Mouse (Mus musculus) CH12F3 (cell line): Measurements from ENCODE around the gene Cep112.
"Not testable (repeated sequence)": the region's sequence is repeated elsewhere in the genome, so short reads cannot be mapped to it uniquely, and the experiment has no call there.

ENCODE experiments used
- in situ Hi-C: fragments of 300-500 bp; cut with MboI; formaldehyde crosslinking; loops from 2 replicates; pipeline ENCODE4 v1.14.3; 2020; ENCODE audit warnings: low sequenced_read_pairs

The Cep112 gene

DNA sequence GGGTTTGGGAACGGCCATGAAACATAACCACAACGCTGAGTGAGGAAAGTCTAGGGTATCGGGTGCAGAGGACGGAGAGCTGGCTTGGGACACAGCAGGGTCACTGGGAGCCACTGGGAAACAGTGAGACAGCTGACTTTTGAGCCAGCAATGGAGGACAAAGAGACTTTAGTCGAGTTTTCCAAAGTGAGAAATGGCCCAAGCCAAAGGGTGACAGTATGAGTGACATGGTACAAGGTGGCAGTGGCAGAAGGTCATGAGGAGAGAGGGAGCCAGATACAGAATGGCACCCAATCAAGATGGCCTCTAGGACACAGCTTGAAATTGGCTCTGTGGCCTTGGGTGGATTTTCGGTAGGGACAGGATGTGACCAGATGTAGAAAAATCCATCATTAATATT is 433.9 kb downstream of the Cep112 start:
- in situ Hi-C loops, result no loop called here

DNA sequence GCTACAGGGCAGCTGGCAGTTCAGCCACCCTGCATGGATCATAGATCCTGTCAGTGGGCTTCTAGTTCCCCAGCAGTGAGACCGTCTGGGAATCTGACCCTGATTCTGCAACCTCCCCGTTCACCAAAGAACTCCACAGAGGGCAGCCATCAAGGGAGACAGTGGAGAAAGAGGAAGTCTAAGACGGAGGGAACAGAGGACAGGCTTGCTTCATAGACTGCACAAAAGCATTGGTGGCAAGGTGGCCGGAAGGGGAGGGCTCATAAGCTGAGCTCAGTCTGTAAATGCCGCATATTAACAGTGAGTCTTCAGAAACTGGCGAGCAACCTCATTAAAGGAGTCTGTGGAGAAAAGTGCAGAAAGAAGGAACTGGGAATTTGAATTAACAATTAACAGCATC is 437.4 kb downstream of the Cep112 start:
- in situ Hi-C loops, result no loop called here

DNA sequence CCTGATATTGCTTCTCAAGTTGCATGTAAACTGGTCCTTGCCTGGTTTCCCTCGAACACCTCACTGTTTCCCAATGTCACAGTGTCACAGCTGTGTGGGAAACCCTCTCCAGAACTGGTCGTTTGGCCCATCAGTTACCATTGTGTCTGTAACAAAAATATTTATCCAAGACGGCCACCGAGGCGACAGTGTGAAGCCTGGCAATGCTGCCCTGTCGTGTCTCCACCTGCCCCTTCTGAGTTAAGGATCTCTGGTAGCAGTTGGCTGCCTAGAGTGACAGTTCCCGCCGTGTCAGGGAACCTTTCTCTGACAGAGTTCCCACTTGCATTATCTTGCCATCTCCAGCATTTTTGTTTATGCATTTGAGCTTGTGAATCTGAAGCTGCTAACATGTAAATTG is 440.8 kb downstream of the Cep112 start:
- in situ Hi-C loops, result no loop called here

DNA sequence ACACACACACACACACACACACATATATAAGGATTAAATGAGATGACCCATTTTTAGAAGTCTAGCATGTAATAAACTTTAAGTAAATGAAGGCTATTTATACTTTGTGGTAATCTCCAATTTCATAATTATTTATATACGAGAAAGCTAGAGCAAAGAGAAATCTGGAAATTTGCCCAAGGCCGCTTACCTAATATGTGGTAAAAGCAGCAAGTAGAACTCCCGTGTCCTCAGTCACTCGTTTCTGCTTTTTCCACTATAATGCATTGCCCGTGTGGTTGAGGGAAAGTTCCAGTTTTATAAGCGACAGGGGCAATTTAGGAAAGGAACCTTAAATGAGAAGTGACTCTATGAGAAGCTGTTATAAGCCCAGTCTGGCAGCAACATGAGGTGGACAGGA is 442.5 kb downstream of the Cep112 start:
- in situ Hi-C loops, result no loop called here

DNA sequence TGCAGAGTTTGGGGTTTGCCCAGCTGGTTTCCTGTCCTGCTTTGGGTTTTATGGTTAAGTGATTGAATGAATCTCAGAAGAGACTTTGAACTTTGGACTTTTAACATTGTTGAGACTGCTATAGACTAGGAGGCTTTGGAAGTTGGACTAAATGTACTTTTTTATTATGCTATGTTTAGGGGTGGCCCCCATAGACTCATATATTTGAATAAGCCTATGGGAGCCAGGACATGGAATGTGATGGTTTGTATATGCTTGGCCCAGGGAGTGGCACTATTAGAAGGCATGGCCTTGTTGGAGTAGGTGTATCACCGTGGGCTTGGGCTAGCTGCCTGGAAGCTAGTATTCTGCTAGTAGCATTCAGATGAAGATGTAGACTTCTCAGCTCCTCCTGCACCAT is 446.3 kb downstream of the Cep112 start:
- in situ Hi-C loops, result not testable (repeated sequence)

DNA sequence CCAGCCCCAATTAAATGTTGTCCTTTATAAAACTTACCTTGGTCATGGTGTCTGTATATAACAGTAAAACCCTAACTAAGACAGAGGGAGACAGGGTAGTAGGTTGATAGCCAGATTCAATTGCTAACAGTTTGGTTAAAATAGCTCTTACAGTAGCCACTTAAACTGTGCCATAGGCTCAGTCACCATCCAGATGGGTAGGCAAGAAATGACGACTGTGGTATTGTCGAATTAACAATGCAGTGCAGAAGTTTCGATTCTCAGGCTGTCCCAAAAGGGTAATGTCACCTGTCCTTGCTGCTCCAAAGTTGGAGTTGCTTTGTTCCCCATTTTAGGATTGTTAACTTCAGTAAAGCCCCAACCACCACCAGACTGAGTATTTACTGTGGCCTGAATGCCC is 446.8 kb downstream of the Cep112 start:
- in situ Hi-C loops, result no loop called here

DNA sequence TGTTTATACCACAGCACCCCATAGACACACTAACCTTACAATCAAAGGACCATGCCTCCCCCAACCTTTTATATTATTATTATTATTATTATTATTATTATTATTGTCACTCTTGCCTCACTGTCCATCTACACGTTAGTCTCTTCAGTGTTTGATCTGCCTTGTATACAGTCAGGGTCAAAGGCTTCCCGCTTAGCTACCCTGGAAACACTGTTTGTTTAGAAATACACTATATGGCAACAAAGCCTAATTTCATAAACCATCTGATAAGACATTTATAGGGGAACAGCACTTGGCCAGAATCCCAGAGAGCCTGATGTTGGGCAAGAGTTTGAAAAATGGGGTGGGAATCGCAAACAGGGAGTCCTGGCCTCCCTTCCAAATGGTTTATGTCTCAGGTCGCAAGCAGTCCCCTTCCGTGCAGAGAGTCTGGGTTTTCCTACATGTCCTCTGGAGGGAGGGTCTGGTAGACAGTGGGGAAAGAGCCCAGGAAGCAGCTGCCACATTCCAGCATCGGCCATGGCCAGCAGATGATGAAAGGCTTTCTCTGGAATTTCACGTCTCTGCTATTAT is 451.7 kb downstream of the Cep112 start:
- in situ Hi-C loops, result no loop called here

DNA sequence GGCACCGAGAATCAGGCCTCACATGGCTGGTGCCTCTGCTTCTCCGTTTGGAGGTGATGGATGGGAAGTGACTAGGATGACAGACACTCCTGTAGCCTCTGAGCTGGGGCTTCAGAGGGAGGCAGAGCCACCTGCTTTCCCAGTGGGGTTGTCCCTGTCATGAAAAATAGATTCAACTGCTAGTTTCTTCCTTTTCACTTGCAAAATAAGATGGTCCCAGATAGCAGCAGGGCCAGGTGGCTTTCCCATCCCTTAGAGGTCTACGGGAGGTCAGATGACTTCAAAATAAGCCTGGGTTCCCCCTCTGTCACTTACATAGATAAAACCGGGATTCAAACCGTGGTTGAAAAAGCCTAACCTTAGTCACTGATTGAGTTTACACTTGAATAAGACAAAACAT is 452.5 kb downstream of the Cep112 start:
- in situ Hi-C loops, result no loop called here

DNA sequence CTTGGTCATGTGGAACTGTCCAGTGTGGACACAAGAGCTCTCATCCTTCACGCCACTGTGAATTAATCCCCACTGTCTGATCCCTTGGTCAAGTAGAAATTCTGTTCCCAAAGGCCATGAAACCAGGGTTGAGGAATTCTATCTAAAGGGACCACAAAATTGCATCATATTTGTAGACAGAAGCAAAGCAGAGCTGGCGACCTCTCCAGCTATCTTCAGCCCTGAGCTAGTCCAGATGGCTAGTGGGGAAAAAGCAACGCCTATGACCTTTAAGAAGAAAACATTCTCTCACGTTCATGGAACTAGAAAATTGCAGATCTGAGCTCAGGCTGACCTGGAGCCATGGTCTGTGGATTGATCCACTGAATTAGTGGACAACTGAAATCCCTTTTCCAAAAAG is 455.6 kb downstream of the Cep112 start:
- in situ Hi-C loops, result no loop called here

DNA sequence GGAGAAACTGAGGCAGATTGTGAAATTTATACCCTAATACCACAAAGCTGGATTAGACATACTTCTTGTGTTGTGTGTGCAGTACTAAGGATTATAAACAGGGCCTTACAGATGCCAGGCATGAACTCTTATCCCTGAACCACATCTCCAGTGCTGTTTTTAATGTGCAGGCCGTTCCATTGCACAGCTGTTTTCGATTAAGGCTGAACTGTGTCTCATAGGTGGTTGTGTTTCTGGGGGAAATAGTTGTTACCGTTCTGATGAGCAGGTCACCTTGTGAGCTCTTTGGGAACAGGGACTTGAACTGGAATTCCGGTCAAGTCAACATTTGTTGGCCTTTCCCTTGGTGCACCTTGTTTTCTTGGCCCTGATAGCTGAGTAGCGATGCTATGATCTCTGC is 456.7 kb downstream of the Cep112 start:
- in situ Hi-C loops, result no loop called here

DNA sequence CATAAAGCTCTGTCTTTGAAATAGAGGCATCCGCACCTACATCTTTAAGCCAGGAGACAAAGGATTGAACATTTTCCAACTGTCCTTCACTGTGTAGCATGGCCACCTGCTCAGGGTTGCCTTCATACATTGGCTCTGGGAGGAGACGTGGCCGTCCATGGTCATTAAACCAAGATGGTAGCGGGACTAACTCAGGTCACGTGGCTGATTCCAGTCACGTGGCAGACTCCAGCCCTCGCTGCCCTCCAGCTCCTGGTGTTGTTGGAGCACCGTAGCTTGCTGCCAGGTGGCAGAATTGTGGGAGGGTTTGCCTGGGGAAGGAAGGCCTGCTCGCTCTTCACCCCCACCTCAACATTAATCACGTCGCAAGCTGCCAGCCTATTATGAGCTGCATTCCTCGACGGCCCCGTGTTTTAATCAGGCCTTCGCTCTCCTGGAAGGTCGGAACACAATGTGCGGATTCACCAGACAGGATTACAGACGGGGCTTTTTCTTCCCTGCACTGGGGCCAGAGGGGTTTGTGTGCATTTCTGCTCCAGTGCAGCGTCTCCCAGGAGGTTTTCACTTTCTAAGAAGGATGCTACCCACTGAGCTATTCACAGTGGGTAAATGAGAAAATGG is 460.4 kb downstream of the Cep112 start:
- in situ Hi-C loops, result no loop called here

DNA sequence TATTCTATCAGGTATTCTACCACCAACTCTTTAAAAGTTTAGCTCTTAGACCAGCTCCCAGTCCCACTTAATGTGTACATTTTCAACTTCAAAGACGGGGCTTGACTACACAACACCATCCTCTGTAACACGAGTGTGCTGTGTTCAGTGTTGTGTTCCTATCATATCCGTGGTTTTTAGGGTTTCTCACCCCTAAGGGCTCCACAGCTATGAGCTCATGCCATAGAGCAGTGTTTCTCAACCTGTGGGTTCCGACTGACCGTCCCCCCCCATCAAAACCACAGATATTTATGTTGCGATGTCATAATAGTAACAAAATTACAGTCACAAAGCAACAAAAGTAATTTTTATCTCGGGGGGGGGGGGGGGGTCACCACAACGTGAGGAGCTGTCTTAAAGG is 461.1 kb downstream of the Cep112 start:
- in situ Hi-C loops, result no loop called here

DNA sequence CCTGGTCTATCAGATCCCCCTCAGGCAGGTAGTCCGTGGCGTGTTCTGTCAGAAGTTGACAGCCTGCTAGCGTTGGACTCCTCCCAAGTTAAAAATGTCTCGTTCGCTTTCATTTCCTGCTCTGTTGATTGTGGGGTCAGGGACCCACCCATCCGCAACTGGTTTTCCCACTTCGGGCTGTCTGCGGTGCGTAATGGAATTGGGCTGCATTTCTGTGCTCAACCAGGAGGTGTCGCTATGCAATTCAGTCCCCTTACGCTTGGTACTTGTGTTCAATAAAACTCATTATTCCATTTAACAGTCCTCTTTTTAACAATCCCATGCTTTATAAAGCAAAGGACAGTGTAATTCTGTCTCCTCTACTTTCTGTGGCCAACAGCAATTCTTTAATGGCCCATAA is 464.1 kb downstream of the Cep112 start:
- in situ Hi-C loops, result no loop called here

DNA sequence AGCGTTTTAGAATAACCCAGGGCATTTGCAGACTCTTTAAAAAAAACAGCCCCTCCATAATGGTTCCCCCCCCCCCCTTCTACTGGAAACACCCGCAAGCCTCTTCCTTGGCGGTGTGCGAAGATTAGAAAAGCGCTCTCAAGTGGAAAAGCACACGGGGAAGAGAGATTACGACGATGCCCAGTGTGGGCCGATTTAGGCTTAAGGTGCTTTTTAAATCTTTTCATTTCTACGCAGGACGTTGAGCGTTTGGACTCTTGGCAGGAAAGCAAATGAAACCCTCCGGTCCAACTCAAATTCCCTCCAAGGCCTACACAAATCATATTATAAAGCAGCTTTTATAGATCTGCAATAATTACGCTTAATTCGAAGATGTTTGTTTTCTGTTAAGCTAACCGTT is 465.6 kb downstream of the Cep112 start:
- in situ Hi-C loops, result no loop called here

DNA sequence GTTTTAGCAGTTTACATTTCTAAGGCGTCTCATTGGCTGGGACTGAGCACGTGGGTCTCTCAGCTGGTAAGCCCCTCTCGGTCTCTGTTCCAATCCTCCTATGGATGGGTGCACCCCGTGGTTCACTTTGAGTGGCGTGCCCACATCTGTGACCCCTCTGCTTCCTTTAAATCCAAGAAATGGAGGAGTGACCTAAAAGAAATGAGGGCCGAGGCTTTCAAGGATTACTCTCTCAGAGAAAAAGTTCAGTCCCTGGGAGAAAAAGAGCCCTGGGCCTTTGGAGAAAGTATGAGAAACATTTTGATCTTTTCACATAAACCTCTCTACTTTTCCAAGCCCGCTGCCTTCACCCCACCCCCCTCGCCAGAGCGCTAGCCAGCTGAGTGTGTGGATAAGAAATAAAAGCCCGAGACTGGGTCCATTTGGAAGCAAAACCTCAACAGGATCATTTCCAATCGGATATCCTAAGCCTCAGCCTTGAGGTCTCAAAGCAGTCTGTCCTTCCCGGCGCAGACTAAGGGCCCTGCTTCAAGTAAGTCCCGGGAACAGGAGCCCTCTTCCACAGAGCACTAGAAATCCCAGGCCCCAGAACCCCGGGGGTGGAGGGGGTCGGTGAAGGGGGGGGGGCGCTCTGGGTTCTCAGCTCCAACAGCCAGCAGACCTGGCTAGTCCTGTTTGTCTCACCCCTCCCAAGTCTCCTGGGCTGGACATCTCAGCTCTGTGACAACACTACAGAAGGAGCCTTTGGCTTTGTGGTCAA is 466.3 kb downstream of the Cep112 start:
- in situ Hi-C loops, result no loop called here

DNA sequence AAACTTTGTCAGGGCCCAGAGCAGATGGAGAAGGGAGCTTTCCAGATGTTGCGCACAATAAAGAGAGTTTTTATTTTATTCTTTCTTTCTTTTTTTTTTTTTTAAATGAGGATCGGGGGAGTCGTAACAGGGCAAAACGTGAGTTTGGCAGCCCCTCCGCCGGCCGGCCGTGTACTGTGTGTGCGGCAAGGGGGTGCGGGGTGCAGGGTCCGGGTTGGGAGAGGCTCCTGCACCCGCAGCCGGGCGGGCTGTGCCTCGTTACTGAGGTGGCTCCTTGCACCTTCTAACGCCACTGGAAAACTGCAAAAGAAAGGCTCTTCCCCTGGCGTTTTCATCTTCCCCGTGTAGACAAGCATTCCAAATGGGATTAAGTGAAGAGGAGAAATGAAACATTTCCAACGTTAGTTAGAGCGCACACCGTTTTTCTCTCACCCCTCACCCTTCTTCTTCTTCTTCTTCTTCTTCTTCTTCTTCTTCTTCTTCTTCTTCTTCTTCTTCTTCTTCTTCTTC is 466.9 kb downstream of the Cep112 start:
- in situ Hi-C loops, result no loop called here

DNA sequence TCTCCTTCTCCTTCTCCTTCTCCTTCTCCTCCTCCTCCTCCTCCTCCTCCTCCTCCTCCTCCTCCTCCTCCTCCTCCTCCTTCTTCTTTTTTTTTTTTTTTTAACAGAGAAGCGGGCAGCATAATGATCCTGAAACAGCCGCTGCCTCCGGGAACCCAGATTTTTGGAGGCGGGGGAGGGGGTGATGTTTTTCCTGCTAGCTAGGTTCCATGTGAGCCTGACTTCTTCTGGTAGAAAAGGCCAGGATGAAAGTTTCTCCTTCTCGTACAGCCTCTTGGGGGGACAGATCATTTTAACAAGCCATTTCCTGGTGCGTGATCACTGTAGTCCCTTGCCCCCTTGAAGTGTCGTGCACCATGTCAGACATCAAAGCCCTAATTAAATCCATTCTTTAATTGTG is 467.4 kb downstream of the Cep112 start:
- in situ Hi-C loops, result no loop called here

DNA sequence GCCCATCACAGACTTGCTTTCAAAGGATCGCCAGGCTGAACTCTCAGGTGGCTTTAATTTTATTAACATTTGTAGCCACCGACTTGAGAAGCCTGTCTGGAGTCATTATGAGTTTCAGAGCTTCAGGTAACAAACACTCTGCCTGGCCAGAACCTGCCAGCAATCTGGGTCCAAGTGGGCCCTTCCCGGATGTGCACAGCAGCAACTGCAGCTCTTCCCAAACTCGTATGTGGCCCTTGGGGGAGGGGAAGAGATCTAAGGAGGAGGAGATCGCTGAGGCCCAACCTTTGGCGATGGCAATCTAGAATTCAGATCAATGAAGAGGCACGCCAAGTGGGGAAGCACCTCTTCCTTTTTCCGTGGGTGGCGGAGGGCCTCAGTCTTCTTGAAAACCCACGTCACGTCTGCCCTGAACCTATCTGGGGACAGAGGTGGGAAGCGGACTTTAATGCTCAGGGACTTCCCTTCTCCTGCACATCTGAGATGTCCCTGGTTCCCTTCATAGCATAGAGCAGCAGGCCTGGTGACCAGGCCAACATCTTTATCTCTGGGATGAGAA is 468.3 kb downstream of the Cep112 start:
- in situ Hi-C loops, result no loop called here

DNA sequence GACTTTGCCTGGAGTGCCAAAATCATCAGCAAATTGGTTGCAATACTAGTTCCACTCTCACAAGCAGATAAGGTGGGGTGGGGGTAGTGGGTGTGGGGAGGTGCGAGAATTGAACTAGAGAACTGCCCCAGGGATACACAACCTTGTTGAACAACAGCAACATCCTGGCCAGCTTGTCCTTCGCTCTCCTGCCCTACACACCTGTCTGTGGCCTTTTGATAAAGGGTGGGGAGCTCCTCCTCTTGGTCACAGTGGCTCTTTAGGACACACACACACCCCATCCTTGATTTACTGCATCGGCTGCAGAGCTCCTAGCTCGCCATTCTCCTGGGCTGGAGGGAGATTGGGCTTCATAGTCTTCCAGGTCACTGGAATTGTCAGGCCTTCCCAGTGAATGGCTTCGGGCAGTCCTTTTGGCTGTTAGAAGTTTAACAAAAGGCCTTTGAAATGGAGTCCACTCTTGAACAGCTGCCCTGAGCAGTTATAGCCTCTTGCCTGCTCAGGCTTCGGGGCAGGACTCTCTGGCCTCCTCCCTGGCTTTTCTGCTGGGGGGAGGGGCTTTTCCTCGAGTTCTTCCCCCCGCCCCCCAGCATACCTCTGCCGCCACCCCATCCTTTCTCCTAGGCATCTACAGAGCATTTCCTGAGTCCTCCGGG is 469.0 kb downstream of the Cep112 start:
- in situ Hi-C loops, result no loop called here

DNA sequence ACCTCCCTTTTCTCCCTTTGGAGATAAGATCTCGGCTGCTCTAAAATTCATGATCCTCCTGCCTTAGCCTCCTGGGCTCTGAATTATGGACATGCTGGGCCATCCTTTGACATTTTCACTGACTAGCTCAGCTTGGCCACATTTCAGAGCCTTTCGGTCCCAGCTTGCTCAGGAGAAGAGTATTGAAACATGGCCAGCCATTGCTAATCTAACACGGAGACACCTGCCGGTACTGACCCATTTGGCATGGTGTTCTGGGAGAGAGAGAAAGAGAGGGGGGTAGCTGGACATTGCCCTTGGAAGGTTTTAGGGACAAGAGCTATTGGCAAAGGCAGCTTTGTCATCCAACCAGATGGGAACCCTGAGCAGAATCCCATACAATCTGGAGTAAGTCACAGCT is 472.0 kb downstream of the Cep112 start:
- in situ Hi-C loops, result no loop called here

DNA sequence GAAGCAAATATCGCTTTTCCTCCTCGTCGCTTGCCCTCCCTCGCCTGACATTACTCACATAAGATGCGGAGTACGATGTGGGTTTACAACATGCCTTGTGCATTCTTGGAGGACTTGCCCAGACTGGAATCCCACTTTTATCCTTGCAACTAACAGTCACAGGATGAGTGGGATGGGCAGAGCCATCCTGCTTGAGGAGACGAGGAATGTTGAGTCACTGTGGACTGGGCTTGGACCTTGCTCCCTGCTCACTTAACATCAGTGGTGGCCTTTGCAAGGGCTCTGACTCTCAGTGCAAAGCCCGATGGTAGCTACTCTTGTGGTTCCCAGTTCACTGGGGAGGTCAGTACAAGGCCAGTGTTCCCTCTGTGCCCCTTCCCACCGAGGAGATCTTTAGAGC is 473.1 kb downstream of the Cep112 start:
- in situ Hi-C loops, result no loop called here
